Mouse (Mus musculus): Measurements from ENCODE around the gene Pkp3.
A peak's percentile ranks its signal among the peaks of the same experiment; 100 is the strongest.

Gene Pkp3

GRCm38 (mm10) chr7:141094487-141095205, 16.6 kb downstream of the Pkp3 start:
- DNase-seq (ENCODE audit: low spot score in 2 of 2) = no peak

GRCm38 (mm10) chr7:141096021-141096420, 18.0 kb downstream of the Pkp3 start:
- DNase-seq (ENCODE audit: low spot score in 2 of 2) = peak; percentile 59 to 61

GRCm38 (mm10) chr7:141096649-141097056, 18.6 kb downstream of the Pkp3 start:
- DNase-seq (ENCODE audit: low spot score in 2 of 2) = peak; percentile 90 to 91

- DNase-seq (ENCODE audit: low spot score in 2 of 2) = no peak
Observed at GRCm38 (mm10) chr7:141097177-141097576, 19.2 kb downstream of the Pkp3 start.

GRCm38 (mm10) chr7:141099911-141100691, 22.1 kb downstream of the Pkp3 start, which contains the start of gene Sigirr:
TSS of gene Sigirr (minus strand) at chr7:141100572.
- DNase-seq (ENCODE audit: low spot score in 2 of 2) = peak; percentile 58 to 68

GRCm38 (mm10) chr7:141103161-141103560, 25.1 kb downstream of the Pkp3 start:
- no peak for DNase-seq (ENCODE audit: low spot score in 2 of 2)

- no peak for DNase-seq (ENCODE audit: low spot score in 2 of 2)
Observed at GRCm38 (mm10) chr7:141115874-141116273, 37.9 kb downstream of the Pkp3 start.

GRCm38 (mm10) chr7:141117636-141118035, 39.6 kb downstream of the Pkp3 start, which contains the start of gene Ano9:
TSS of gene Ano9 (minus strand) at chr7:141117806.
- DNase-seq (ENCODE audit: low spot score in 2 of 2) = no peak

- DNase-seq (ENCODE audit: low spot score in 2 of 2) = no peak
Observed at GRCm38 (mm10) chr7:141119487-141119886, 41.5 kb downstream of the Pkp3 start.

GRCm38 (mm10) chr7:141120605-141121004, 42.6 kb downstream of the Pkp3 start:
- no peak for DNase-seq (ENCODE audit: low spot score in 2 of 2)

GRCm38 (mm10) chr7:141121051-141121531, 43.1 kb downstream of the Pkp3 start:
- no peak for DNase-seq (ENCODE audit: low spot score in 2 of 2)

- no peak for DNase-seq (ENCODE audit: low spot score in 2 of 2)
Observed at GRCm38 (mm10) chr7:141122245-141122644, 44.2 kb downstream of the Pkp3 start, which contains the start of gene Ptdss2. TSS of gene Ptdss2 (plus strand) at chr7:141122382.

GRCm38 (mm10) chr7:141122689-141123516, 44.9 kb downstream of the Pkp3 start:
- peak; percentile 72 for DNase-seq (ENCODE audit: low spot score in 2 of 2)

GRCm38 (mm10) chr7:141123517-141123856, 45.5 kb downstream of the Pkp3 start:
- no peak for DNase-seq (ENCODE audit: low spot score in 2 of 2)

- peak; percentile 77 to 81 for DNase-seq (ENCODE audit: low spot score in 2 of 2)
Observed at GRCm38 (mm10) chr7:141131024-141131820, 53.2 kb downstream of the Pkp3 start.

GRCm38 (mm10) chr7:141131904-141132755, 54.1 kb downstream of the Pkp3 start:
- DNase-seq (ENCODE audit: low spot score in 2 of 2) = no peak

Data from thymus, postnatal 10 days (tissue).